Mouse (Mus musculus) myocyte (in vitro differentiated cells): Measurements from ENCODE around the gene Golga2.

Experiments
- E2F4 ChIP-seq: IDR thresholded peaks from one replicate; pipeline ENCODE4 v1.6.1; 2011; ENCODE audit warnings: mild to moderate bottlenecking, control low read depth, moderate library complexity; ENCODE audit not compliant: insufficient read depth
- MAX ChIP-seq: IDR thresholded peaks from one replicate; pipeline ENCODE4 v1.6.1; 2011; ENCODE audit warnings: low read depth, mild to moderate bottlenecking, control low read depth
- MYOG ChIP-seq, 3 experiments: IDR thresholded peaks; one replicate each; pipeline ENCODE4 v1.6.1; 2011; ENCODE audit warnings: control low read depth in 2 of 3, low read depth in 2 of 3, mild to moderate bottlenecking in 2 of 3; ENCODE audit not compliant: insufficient read length in 2 of 3, control insufficient read depth in 1 of 3, insufficient read depth in 1 of 3
- POLR2A ChIP-seq: IDR thresholded peaks from one replicate; pipeline ENCODE4 v1.6.1; 2011; ENCODE audit warnings: low read depth, mild to moderate bottlenecking, control low read depth, moderate library complexity; ENCODE audit not compliant: insufficient read length
- POLR2AphosphoS2 ChIP-seq: IDR thresholded peaks from one replicate; pipeline ENCODE4 v1.6.1; 2011; ENCODE audit warnings: low read depth, control low read depth; ENCODE audit not compliant: insufficient read length
- TCF12 ChIP-seq: IDR thresholded peaks from one replicate; pipeline ENCODE4 v1.6.1; 2011; ENCODE audit warnings: mild to moderate bottlenecking, control low read depth; ENCODE audit not compliant: poor library complexity, insufficient read depth, severe bottlenecking
- USF1 ChIP-seq: IDR thresholded peaks from one replicate; pipeline ENCODE4 v1.6.1; 2011; ENCODE audit warnings: low read depth, mild to moderate bottlenecking, control low read depth, moderate library complexity

DNA sequence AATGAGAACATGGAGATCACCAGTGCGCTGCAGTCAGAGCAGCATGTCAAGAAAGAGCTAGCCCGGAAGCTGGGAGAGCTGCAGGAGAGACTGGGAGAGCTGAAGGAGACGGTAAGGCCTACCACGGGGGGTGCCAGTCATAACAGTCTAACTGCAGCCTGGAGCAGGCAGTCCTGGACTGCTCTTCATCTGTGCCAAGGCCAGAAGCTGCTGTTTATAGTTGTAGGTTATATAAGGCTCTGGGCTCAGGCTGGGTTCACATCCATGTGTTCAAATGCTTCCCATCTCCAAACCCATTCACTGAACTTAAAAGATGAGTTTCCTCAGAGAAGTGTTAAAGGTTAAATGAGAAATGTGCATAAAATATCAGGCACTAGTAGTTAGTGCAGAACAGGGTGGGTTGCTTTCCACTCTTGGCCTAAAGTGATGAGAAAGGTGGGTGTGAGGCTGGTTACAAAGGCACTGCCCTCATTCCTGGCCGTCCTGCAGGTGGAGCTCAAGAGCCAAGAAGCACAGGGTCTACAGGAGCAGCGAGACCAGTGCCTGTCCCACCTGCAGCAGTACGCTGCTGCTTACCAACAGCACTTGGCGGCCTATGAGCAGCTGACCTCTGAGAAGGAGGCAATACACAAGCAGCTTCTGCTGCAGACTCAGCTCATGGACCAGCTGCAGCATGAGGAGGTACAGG lies 17.1 kb downstream of the Golga2 start:
- TF ChIP-seq MYOG (IDR thresholded peaks at IDR 0.05; ENCODE audit: control insufficient read depth in 1 of 3, insufficient read depth in 1 of 3, insufficient read length in 2 of 3, low read depth in 2 of 3) (no peak), POLR2A (no peak), POLR2AphosphoS2 (peak; percentile 20), MAX (no peak), TCF12 (no peak), USF1 (no peak), E2F4 (no peak)
